Mouse (Mus musculus) small intestine, adult 2 months (tissue): Measurements from ENCODE around the gene Muc13.

Source experiments
- CTCF ChIP-seq: fragments of 200-500 bp; IDR thresholded peaks from 2 replicates; pipeline ENCODE4 v1.5.1; 2012; ENCODE audit warnings: low read depth, mild to moderate bottlenecking, control low read depth, inconsistent platforms, low read length, moderate library complexity, mixed read lengths; ENCODE audit not compliant: insufficient replicate concordance, insufficient read length; ENCODE audit errors: extremely low read depth
- POLR2A ChIP-seq: fragments of 200-500 bp; IDR thresholded peaks from 2 replicates; pipeline ENCODE4 v1.6.1; 2012; ENCODE audit warnings: low read depth, mild to moderate bottlenecking, control low read depth, inconsistent platforms, low read length, moderate library complexity

GRCm38 (mm10) chr16:33756396-33756795 lies 37.4 kb upstream of the Muc13 start:
- TF ChIP-seq POLR2A, result no peak
- TF ChIP-seq CTCF, result no peak
